Mouse (Mus musculus) c-Kit-negative CD71-positive TER-119-positive erythroid progenitor cells, embryonic 14.5 days (primary cell): Measurements from ENCODE around the gene Bola1.

ENCODE experiments used
- DNase-seq: peaks from one replicate; pipeline ENCODE4 v3.0.0-alpha.2; 2013; ENCODE audit warnings: low read depth, low spot score

Gene Bola1

DNA sequence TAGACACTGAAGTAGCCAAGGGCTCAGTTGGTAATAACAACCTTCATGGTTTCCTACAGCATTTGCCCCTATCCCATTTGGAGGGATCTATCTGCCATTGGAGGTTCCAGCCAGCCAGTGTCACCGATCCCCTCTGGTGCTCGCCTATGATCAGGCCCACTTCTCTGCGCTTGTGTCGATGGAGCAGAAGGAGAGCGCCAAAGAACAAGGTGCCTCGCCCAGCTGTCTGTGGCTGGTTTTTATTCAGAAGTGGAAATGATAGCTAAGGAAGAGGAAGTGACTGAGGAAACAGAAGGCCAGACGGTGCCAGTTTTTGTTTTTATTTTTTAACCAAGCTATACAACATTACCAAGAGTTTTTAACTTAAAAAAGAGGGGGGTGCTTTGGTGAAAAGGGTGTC, 67.7 kb downstream of the Bola1 start:
- no peak for DNase-seq

DNA sequence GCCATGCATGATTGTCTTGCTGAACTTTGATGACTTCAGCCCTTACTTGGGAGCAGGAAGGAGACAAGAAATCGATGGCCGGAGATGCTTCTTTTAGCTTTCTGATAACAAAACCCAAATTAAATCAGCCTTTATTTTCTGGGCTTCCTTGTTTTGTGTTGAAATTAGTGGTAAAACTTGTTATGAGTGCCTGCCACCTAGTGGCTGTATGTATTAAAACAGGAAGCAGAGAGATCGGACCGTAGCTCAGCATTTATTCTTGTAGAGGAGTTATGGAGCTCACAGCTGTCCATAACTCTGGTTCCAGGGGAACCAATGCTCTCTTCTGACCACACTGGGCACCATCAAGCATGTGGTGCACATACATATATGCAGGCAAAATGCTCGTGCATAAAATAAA, 71.6 kb downstream of the Bola1 start:
- DNase-seq = peak; percentile 53
